Mouse (Mus musculus): ENCODE results near the gene Rps21. TPM values are rescaled to one million over a fixed set of nuclear protein-coding genes. Genes with fewer than 3 reads are reported as not detected.
"Not testable (repeated sequence)": the region's sequence is repeated elsewhere in the genome, so short reads cannot be mapped to it uniquely, and the experiment has no call there.

The Rps21 gene
- polyA plus RNA-seq, 1 experiment from 2014 or later, result 349 TPM

DNA sequence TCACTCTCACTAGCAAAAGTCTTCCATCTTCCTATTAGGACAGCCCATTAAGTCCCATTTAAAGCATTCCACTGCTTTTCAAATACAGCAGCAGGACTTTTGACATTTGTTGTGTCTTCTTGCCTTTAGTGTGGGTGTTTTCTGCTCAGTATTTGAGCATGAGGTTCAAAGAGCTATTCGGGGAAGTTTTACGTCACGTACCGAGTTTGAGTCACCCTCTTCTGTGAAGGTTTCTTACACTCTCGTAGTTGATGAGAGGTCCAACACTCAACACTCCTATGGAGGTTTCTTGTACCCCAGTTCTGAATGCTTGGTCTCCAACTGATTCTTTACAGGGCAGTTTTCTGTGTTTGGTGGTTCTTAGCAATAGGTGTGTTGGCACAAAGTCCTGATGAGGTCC, 9.3 kb upstream of the Rps21 start:
- peaks cover 9% of the 10 kb centered on the region for H3K4me1 ChIP-seq (replicated peaks)
- 87% methylated on average over 5 of the region's 5 CpGs for WGBS

DNA sequence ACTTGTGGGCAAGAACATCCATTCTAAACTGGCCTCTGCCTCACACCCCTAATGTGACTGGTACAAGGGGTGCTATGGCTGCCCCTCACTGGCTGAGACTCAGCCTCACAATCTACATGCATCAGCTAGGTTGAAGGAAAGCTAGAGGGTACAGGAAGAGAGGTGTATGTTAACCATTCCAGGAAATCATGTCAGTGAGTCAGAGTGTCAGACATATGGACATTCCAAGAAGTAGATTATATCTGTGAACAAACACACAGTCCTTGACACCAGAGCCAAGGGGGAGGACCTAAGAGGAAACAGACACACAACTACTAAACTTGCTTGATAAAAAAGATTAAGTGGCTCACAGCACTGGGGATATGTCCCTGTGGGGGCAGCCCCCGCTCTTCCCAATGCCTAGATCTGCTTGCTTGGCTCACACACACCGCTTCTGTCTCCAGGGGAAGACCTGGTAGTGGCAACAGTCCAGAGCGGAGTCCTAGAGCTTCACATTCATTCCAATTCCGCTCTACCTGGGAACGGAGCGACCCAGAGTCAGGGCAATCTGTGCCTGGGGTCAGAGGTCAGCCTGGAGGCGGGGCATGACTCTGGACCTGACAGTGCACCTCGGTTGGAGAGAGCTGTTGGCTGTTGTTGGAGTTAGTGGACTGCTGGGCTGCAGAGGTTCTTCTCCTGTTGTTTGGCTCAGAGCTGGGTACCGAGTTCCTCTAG, 8.1 kb upstream of the Rps21 start:
- Histone ChIP-seq H3K27me3 (replicated peaks) (no peaks in the 10 kb centered on the region), H3K4me2 (no peak overlapping the region), H3K4me3 (no peak overlapping the region), H3K9me3 (replicated peaks) (no peaks in the 10 kb centered on the region), H3K9ac (no peak overlapping the region), H3K36me3 (no peaks in the 10 kb centered on the region), H3K27ac (ENCODE audit: poor library complexity, severe bottlenecking) (no peak overlapping the region), H3K4me1 (replicated peaks) (peaks cover 9% of the 10 kb centered on the region)
- WGBS, result 59% methylated on average over 9 of the region's 9 CpGs
- peak; percentile 22; the same call in 1 of the 2 replicates for ATAC-seq (ENCODE audit: insufficient number of reproducible peaks, low FRiP score)

More for the DNA sequence above, 9.3 kb upstream of the Rps21 start:
- H3K27ac ChIP-seq (ENCODE audit: poor library complexity, severe bottlenecking), result no peak overlapping the region
- H3K36me3 ChIP-seq, result no peaks in the 10 kb centered on the region
- no peaks in the 10 kb centered on the region for H3K27me3 ChIP-seq (replicated peaks)
- no peaks in the 10 kb centered on the region for H3K9me3 ChIP-seq (replicated peaks)
- no peak overlapping the region for H3K4me3 ChIP-seq
- H3K4me2 ChIP-seq, result no peak overlapping the region
- no peak for ATAC-seq (ENCODE audit: insufficient number of reproducible peaks, low FRiP score)
- H3K9ac ChIP-seq, result no peak overlapping the region

DNA sequence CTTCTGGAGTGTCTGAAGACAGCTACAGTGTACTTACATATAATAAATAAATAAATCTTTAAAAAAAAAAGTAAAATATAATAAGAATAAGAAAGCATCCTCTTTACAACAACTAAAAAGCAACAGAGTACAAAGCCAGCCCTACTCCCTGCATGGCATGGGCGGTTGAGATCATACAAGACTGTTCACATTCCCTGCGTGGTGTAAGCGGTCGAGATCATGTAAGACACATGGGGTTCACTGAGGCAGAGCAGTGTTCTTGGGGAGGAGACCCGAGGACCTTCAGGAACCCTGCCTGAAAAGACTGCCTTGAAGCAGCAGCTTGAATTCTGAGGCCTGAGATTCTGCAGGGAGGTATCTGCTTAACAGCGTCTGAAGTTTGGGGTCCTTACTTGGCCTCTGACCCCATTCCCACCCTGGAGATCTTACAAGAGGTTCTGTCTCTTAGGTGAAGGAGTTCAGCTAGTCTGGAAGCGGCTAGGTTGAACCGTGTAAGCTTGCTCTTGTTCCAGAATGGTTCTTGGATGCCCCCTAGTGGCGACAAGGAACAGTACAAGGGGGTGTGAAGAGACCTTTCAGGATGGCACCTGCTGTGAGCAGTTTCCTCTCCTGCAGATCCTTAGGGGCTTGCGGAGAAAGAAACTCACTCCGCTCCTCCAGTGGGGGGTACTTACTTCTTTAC, 6.1 kb upstream of the Rps21 start:
- Histone ChIP-seq H3K27me3 (replicated peaks) (no peaks in the 10 kb centered on the region), H3K4me1 (replicated peaks) (peaks cover 13% of the 10 kb centered on the region), H3K4me3 (no peak overlapping the region), H3K27ac (ENCODE audit: poor library complexity, severe bottlenecking) (no peak overlapping the region), H3K36me3 (no peaks in the 10 kb centered on the region), H3K9me3 (replicated peaks) (no peaks in the 10 kb centered on the region), H3K9ac (no peak overlapping the region), H3K4me2 (no peak overlapping the region)
- ATAC-seq (ENCODE audit: insufficient number of reproducible peaks, low FRiP score), result peak; percentile 71; the same call in 1 of the 2 replicates
- WGBS, result 31% methylated on average over 11 of the region's 11 CpGs

DNA sequence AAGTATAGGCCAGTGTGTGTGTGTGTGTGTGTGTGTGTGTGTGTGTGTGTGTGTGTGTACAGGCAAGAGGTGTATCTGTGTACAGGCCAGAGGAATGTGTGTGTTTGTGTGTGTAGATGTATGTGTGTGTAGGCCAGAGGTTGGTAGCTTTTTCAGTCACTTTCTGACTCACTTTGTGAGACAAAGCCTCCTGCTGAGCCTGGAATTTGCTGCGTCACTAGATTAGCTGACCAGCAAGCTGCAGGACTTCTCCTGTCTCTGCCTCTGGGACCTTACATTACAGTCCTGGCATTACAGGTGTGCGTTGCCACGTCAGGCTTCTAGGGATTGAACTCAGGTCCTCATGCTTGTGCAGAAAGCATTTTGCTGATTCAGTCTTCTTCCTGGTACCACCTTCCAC, 5.3 kb upstream of the Rps21 start:
- Histone ChIP-seq H3K36me3 (no peaks in the 10 kb centered on the region), H3K4me1 (replicated peaks) (peaks cover 17% of the 10 kb centered on the region), H3K27me3 (replicated peaks) (no peaks in the 10 kb centered on the region), H3K4me2 (no peak overlapping the region), H3K4me3 (no peak overlapping the region), H3K9ac (no peak overlapping the region), H3K27ac (ENCODE audit: poor library complexity, severe bottlenecking) (no peak overlapping the region), H3K9me3 (replicated peaks) (no peaks in the 10 kb centered on the region)
- 55% methylated on average over 3 of the region's 3 CpGs for WGBS
- no peak for ATAC-seq (ENCODE audit: insufficient number of reproducible peaks, low FRiP score)

DNA sequence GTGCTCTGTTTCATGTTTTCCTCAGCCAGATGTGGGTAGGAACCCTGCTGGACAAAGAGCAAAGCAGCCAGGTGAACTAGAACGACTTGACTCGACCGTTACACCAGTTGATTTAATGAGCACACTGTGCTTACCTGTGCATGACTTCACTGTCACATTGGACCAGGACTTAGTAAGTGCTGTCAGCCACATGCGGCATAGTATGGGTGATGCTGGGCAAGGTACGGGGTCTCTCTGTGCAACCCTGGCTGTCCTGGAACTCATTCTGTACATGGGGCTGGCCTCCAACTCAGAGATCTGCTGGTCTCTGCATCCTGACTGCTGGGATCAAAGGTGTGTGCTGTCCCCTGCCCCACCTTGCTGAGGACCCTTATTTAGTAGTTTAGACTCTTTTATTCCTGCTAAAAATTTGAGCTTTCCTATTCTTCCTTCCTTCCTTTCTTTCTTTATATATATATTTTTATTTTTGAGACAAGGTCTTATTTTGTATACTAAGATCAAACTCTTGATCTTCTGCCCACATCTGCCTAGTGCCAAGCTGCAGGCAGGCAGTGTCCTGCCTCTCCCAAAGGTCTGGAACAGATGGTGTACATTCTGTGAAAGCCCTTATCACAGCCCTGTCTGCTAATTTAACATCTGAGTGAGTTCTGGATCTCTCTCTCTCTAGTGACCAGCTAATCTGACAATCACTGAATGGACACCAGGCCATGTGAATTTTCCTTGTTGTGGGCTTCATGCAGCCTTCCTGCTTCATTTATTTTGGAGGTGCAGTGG, 2.6 kb upstream of the Rps21 start:
- WGBS, result 91% methylated on average over 5 of the region's 5 CpGs
- Histone ChIP-seq H3K27me3 (replicated peaks) (no peaks in the 10 kb centered on the region), H3K27ac (ENCODE audit: poor library complexity, severe bottlenecking) (no peak overlapping the region), H3K4me2 (no peak overlapping the region), H3K36me3 (peaks cover 14% of the 10 kb centered on the region), H3K9me3 (replicated peaks) (no peaks in the 10 kb centered on the region), H3K9ac (no peak overlapping the region), H3K4me3 (no peak overlapping the region), H3K4me1 (replicated peaks) (peaks cover 22% of the 10 kb centered on the region)
- ATAC-seq (ENCODE audit: insufficient number of reproducible peaks, low FRiP score), result no peak

DNA sequence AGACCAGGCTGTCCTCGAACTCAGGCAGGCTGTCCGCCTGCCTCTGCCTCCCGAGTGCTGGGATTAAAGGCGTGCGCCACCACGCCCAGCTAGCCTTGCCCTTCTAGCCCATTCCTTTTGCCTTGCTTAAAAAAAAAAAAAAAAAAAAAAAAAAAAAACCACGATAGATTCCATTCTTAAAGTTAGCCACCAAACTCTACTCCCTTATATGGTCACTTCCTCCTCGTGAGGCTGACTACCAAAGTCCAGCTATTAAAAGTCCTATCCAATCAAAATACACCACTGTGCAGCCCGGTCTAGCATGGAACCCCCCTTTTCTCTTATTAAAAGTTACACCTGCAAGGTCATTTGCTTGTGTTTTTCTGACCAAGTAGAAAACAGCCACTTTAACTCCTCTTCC, 1.5 kb upstream of the Rps21 start:
- H3K9me3 ChIP-seq (replicated peaks), result no peaks in the 10 kb centered on the region
- no peaks in the 10 kb centered on the region for H3K27me3 ChIP-seq (replicated peaks)
- H3K4me3 ChIP-seq, result no peak overlapping the region
- peak overlapping the region; percentile 77 for H3K4me2 ChIP-seq
- H3K4me1 ChIP-seq (replicated peaks), result peaks cover 21% of the 10 kb centered on the region
- ATAC-seq (ENCODE audit: insufficient number of reproducible peaks, low FRiP score), result no peak
- 87% methylated on average over 9 of the region's 9 CpGs for WGBS
- H3K9ac ChIP-seq, result no peak overlapping the region
- no peak overlapping the region for H3K27ac ChIP-seq (ENCODE audit: poor library complexity, severe bottlenecking)
- peaks cover 25% of the 10 kb centered on the region for H3K36me3 ChIP-seq

DNA sequence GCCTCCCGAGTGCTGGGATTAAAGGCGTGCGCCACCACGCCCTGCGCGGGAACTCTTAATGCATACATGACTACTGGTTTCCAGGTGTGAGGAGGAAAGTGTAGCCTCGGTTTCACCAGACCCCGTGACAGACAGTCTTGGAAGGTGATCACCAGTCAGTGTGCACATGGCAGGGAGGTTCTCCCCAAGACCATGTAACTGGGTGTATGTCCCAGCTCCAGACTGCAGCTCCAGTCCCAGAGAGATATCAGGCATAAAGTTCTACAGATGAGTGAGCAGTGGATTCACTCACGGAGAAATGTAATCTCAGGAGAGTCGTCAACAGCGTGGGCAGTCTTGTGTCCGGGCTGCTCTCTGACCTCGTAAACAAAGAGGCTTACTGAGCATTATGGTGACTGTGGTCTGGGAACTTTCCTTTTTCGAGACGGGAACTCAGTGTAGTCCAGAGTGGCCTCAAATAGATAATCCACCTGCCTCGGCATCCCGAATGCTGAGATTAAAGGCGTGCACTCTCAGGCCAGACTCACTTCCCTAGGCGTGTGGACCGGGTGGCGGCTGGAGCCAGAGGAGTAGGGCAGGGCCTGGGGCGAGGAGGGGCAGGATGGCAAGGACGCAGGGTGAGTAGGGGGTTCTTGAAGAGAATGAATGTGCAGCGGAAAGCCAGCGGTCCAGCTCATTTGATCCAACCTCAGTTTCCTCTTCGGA, 729 bp upstream of the Rps21 start:
- peak overlapping the region; percentile 77 for H3K4me2 ChIP-seq
- peak overlapping the region; percentile 88 for H3K4me3 ChIP-seq
- WGBS, result 23% methylated on average over 26 of the region's 26 CpGs
- no peaks in the 10 kb centered on the region for H3K9me3 ChIP-seq (replicated peaks)
- peak overlapping the region; percentile 78 for H3K9ac ChIP-seq
- peak; percentile 66 for ATAC-seq (ENCODE audit: insufficient number of reproducible peaks, low FRiP score)
- H3K27ac ChIP-seq (ENCODE audit: poor library complexity, severe bottlenecking), result peak overlapping the region; percentile 94
- H3K27me3 ChIP-seq (replicated peaks), result no peaks in the 10 kb centered on the region
- H3K36me3 ChIP-seq, result peaks cover 32% of the 10 kb centered on the region
- peaks cover 21% of the 10 kb centered on the region for H3K4me1 ChIP-seq (replicated peaks)

DNA sequence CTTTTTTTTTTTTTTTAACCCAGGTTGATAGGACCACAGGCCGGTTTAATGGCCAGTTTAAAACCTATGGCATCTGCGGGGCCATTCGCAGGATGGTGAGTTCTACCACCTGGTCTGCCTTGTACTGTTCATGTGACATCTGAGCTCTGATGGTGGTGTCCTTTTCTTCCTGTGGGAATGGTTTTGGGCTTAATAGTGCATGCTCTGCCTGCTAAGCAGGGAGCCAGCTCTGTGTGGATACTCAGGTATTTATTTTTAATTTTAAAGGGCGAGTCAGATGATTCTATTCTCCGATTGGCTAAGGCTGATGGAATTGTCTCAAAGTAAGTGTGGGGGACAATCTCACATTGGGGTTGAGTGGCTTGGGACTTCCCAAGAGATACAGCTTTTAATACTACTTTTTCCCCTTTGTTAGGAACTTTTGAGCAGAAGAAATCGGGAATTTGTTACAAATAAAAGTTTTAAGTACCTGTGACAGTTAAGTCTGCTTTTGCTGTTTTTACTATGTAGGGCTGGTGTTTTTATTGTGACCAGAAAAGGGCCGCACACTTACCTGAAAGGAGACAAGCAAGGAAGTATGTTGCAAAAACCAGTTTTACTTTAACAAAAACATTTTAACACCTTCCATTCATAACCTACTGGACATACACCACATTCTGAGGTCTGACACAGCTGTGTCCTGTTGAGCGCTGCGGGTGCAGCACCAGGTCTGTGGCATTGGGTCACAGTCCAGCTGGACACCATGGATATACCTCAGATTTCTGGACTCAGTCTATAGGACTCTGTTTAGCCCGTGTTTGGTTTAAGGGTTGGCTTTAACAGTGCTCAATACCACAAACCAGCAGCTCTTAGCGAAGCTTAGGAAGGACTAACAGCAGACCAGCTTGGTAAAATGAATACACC, 1.0 kb downstream of the Rps21 start:
- H3K9ac ChIP-seq, result peak overlapping the region; percentile 94
- H3K4me2 ChIP-seq, result peak overlapping the region; percentile 77
- no peak for ATAC-seq (ENCODE audit: insufficient number of reproducible peaks, low FRiP score)
- H3K36me3 ChIP-seq, result peaks cover 50% of the 10 kb centered on the region
- H3K9me3 ChIP-seq (replicated peaks), result no peaks in the 10 kb centered on the region
- H3K27me3 ChIP-seq (replicated peaks), result no peaks in the 10 kb centered on the region
- peak overlapping the region; percentile 80 for H3K27ac ChIP-seq (ENCODE audit: poor library complexity, severe bottlenecking)
- H3K4me1 ChIP-seq (replicated peaks), result peaks cover 34% of the 10 kb centered on the region
- 53% methylated on average over 11 of the region's 11 CpGs for WGBS
- peak overlapping the region; percentile 88 for H3K4me3 ChIP-seq

DNA sequence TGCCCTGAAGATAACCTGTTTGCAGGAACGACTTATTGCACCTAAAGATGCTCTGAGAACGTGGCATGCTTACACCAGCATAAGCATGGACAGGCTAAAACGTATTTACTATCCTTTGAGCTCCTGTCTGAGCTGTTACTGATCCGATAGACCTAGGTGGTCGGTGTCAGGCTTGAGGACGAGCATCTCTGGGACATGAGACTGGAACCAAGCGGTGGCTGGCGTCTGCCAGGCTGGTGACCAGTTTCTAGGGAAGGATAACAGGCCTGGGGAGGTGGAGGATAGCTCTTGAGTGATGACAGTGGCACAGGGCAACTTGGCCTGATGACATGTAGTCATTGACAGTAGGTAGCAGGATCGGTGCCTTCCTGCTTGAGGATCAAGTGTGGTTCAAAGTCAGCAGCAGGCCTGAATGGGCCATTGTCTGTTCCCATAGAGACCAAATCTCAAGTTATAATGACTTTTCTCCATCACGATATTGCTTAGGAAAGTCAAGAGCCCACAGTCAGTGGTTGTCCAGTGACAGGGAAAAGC, 1.8 kb downstream of the Rps21 start:
- not testable (repeated sequence) for H3K9ac ChIP-seq; H3K4me2 ChIP-seq; H3K4me3 ChIP-seq; H3K27ac ChIP-seq (ENCODE audit: poor library complexity, severe bottlenecking); H3K9me3 ChIP-seq (replicated peaks); H3K27me3 ChIP-seq (replicated peaks); ATAC-seq (ENCODE audit: insufficient number of reproducible peaks, low FRiP score)
- 72% methylated on average over 10 of the region's 10 CpGs for WGBS
- Histone ChIP-seq H3K4me1 (replicated peaks) (peaks cover 34% of the 10 kb centered on the region), H3K36me3 (peaks cover 58% of the 10 kb centered on the region)

Data from heart, embryonic 12.5 days (tissue).